Mouse (Mus musculus) limb, embryonic 10.5 days (tissue): ENCODE results near the gene Gipc2. TPM values are rescaled to one million over a fixed set of nuclear protein-coding genes. Genes with fewer than 3 reads are reported as not detected.

Experiments used
- DNase-seq: peaks from one replicate; pipeline ENCODE4 v3.0.0-alpha.2; 2017; ENCODE audit warnings: low spot score
- H3K27ac ChIP-seq: fragments of 300-500 bp; sonication (generic); 2 replicates; pipeline ENCODE4 v1.5.1; 2016; ENCODE audit warnings: mild to moderate bottlenecking
- H3K27me3 ChIP-seq: fragments of 300-500 bp; sonication (generic); 2 replicates; pipeline ENCODE4 v1.6.1; 2016; ENCODE audit warnings: low read depth, mild to moderate bottlenecking; ENCODE audit not compliant: poor library complexity, severe bottlenecking
- H3K36me3 ChIP-seq: fragments of 300-500 bp; sonication (generic); 2 replicates; pipeline ENCODE4 v1.6.1; 2016; ENCODE audit warnings: mild to moderate bottlenecking, moderate library complexity
- H3K4me1 ChIP-seq: fragments of 300-500 bp; sonication (generic); 2 replicates; pipeline ENCODE4 v1.6.1; 2016
- H3K4me3 ChIP-seq: fragments of 300-500 bp; sonication (generic); 2 replicates; pipeline ENCODE4 v1.5.1; 2016; ENCODE audit warnings: mild to moderate bottlenecking, moderate library complexity
- H3K9me3 ChIP-seq: fragments of 300-500 bp; sonication (generic); replicated peaks from 2 replicates; pipeline ENCODE4 v1.6.1; 2016; ENCODE audit warnings: mild to moderate bottlenecking
- WGBS: fragments of 180-500 bp; shearing (Covaris S2); methylation state at CpG from one replicate; pipeline ENCODE4 v1.1.7; 2016; 5-methylcytosine and 5-hydroxymethylcytosine counted together
- polyA plus RNA-seq: library from polyadenylated mRNA; unstranded; fragments of >200 nt; fragmentation: Nextera tagmentation; extraction: Ambion mirVana; gene quantifications from 2 replicates; pipeline ENCODE4 v1.2.1, GENCODE M21; 2016

Gene Gipc2
- polyA plus RNA-seq, 1 experiment from 2014 or later, result 2.1 TPM

GRCm38 (mm10) chr3:152106225-152107148 lies 59.5 kb downstream of the Gipc2 start:
- no peaks in the 10 kb centered on the region for H3K9me3 ChIP-seq
- no peaks in the 10 kb centered on the region for H3K36me3 ChIP-seq
- no peak overlapping the region for H3K27ac ChIP-seq
- H3K4me1 ChIP-seq, result peaks cover 55% of the 10 kb centered on the region
- no peak for DNase-seq
- H3K4me3 ChIP-seq, result peak overlapping the region; percentile 53
- H3K27me3 ChIP-seq, result peaks cover 25% of the 10 kb centered on the region
- WGBS, result 2% methylated on average over 28 of the region's 28 CpGs

GRCm38 (mm10) chr3:152105341-152105740 lies 60.7 kb downstream of the Gipc2 start:
- Histone ChIP-seq H3K27ac (no peak overlapping the region), H3K9me3 (no peaks in the 10 kb centered on the region), H3K27me3 (peaks cover 25% of the 10 kb centered on the region), H3K4me3 (peak overlapping the region; percentile 37), H3K36me3 (no peaks in the 10 kb centered on the region), H3K4me1 (peaks cover 48% of the 10 kb centered on the region)
- DNase-seq, result peak; percentile 86
- 4% methylated on average over 14 of the region's 14 CpGs for WGBS

- H3K4me3 ChIP-seq, result no peak overlapping the region
- H3K9me3 ChIP-seq, result no peaks in the 10 kb centered on the region
- no peaks in the 10 kb centered on the region for H3K36me3 ChIP-seq
- no peak for DNase-seq
- H3K27me3 ChIP-seq, result peaks cover 25% of the 10 kb centered on the region
- peaks cover 40% of the 10 kb centered on the region for H3K4me1 ChIP-seq
- no peak overlapping the region for H3K27ac ChIP-seq
- 92% methylated on average over 4 of the region's 4 CpGs for WGBS
Measured at GRCm38 (mm10) chr3:152103381-152103780, 62.6 kb downstream of the Gipc2 start.

GRCm38 (mm10) chr3:152101459-152101858 lies 64.6 kb downstream of the Gipc2 start:
- DNase-seq, result no peak
- Histone ChIP-seq H3K9me3 (no peaks in the 10 kb centered on the region), H3K4me1 (peaks cover 21% of the 10 kb centered on the region), H3K27me3 (peaks cover 20% of the 10 kb centered on the region), H3K27ac (no peak overlapping the region), H3K4me3 (no peak overlapping the region), H3K36me3 (no peaks in the 10 kb centered on the region)
- WGBS, result 95% methylated on average over 7 of the region's 7 CpGs

GRCm38 (mm10) chr3:152100119-152100818 lies 65.8 kb downstream of the Gipc2 start:
- DNase-seq, result no peak
- H3K36me3 ChIP-seq, result no peaks in the 10 kb centered on the region
- H3K4me3 ChIP-seq, result peak overlapping the region; percentile 7; the same call in 1 of the 2 replicates
- WGBS, result 40% methylated on average over 11 of the region's 11 CpGs
- H3K27me3 ChIP-seq, result peaks cover 8% of the 10 kb centered on the region
- no peaks in the 10 kb centered on the region for H3K9me3 ChIP-seq
- H3K27ac ChIP-seq, result no peak overlapping the region
- peaks cover 10% of the 10 kb centered on the region for H3K4me1 ChIP-seq

- no peaks in the 10 kb centered on the region for H3K9me3 ChIP-seq
- 0 out of 2 replicates have a peak, but pooled peaks cover 5% of the 10 kb centered on the region for H3K27me3 ChIP-seq
- DNase-seq, result no peak
- no peaks in the 10 kb centered on the region for H3K36me3 ChIP-seq
- WGBS, result 15% methylated on average over 3 of the region's 3 CpGs
- H3K27ac ChIP-seq, result no peak overlapping the region
- H3K4me1 ChIP-seq, result peaks cover 11% of the 10 kb centered on the region
- H3K4me3 ChIP-seq, result no peak overlapping the region
Measured at GRCm38 (mm10) chr3:152095030-152095429, 71.0 kb downstream of the Gipc2 start.

GRCm38 (mm10) chr3:152092385-152093057 lies 73.5 kb downstream of the Gipc2 start:
- no peaks in the 10 kb centered on the region for H3K9me3 ChIP-seq

GRCm38 (mm10) chr3:152089178-152089577 lies 76.9 kb downstream of the Gipc2 start:
- Histone ChIP-seq H3K4me3 (no peak overlapping the region), H3K27ac (no peak overlapping the region), H3K27me3 (0 out of 2 replicates have a peak, but pooled peaks cover under 1% of the 10 kb centered on the region), H3K4me1 (peaks cover 10% of the 10 kb centered on the region; the same call in 1 of the 2 replicates), H3K9me3 (no peaks in the 10 kb centered on the region), H3K36me3 (no peaks in the 10 kb centered on the region)
- peak; percentile 66 for DNase-seq
- 5% methylated on average over 4 of the region's 4 CpGs for WGBS

More at GRCm38 (mm10) chr3:152092385-152093057, 73.5 kb downstream of the Gipc2 start:
- 0 out of 2 replicates have a peak, but pooled peaks cover 5% of the 10 kb centered on the region for H3K27me3 ChIP-seq
- H3K36me3 ChIP-seq, result no peaks in the 10 kb centered on the region
- no peak overlapping the region for H3K27ac ChIP-seq
- H3K4me1 ChIP-seq, result peaks cover 10% of the 10 kb centered on the region; the same call in 1 of the 2 replicates
- WGBS, result 55% methylated on average over 34 of the region's 34 CpGs
- peak overlapping the region; percentile 42 for H3K4me3 ChIP-seq
- peak; percentile 27 for DNase-seq

GRCm38 (mm10) chr3:152081381-152081780 lies 84.6 kb downstream of the Gipc2 start:
- no peaks in the 10 kb centered on the region for H3K36me3 ChIP-seq
- no peak overlapping the region for H3K27ac ChIP-seq
- no peak for DNase-seq
- no peaks in the 10 kb centered on the region for H3K9me3 ChIP-seq
- H3K4me1 ChIP-seq, result 0 out of 2 replicates have a peak, but pooled peaks cover under 1% of the 10 kb centered on the region
- H3K27me3 ChIP-seq, result no peaks in the 10 kb centered on the region
- WGBS, result 96% methylated on average over 3 of the region's 3 CpGs
- no peak overlapping the region for H3K4me3 ChIP-seq

- Histone ChIP-seq H3K4me1 (peaks cover 16% of the 10 kb centered on the region), H3K4me3 (no peak overlapping the region), H3K9me3 (no peaks in the 10 kb centered on the region), H3K27me3 (no peaks in the 10 kb centered on the region), H3K36me3 (no peaks in the 10 kb centered on the region), H3K27ac (peak overlapping the region; percentile 30; the same call in 1 of the 2 replicates)
- 86% methylated on average over 7 of the region's 7 CpGs for WGBS
- no peak for DNase-seq
Measured at GRCm38 (mm10) chr3:152076088-152076487, 89.9 kb downstream of the Gipc2 start.

- H3K4me1 ChIP-seq, result peaks cover 9% of the 10 kb centered on the region
- H3K27ac ChIP-seq, result no peak overlapping the region
- H3K27me3 ChIP-seq, result peaks cover 18% of the 10 kb centered on the region; the same call in 1 of the 2 replicates
- H3K36me3 ChIP-seq, result no peaks in the 10 kb centered on the region
- WGBS, result 84% methylated on average over 2 of the region's 2 CpGs
- DNase-seq, result no peak
- H3K9me3 ChIP-seq, result no peaks in the 10 kb centered on the region
- H3K4me3 ChIP-seq, result no peak overlapping the region
Measured at GRCm38 (mm10) chr3:152069001-152069400, 97.0 kb downstream of the Gipc2 start.

- no peaks in the 10 kb centered on the region for H3K36me3 ChIP-seq
Measured at GRCm38 (mm10) chr3:152068311-152068710, 97.7 kb downstream of the Gipc2 start.

More at GRCm38 (mm10) chr3:152068311-152068710, 97.7 kb downstream of the Gipc2 start:
- Histone ChIP-seq H3K9me3 (no peaks in the 10 kb centered on the region), H3K4me1 (peaks cover 9% of the 10 kb centered on the region), H3K4me3 (no peak overlapping the region), H3K27me3 (peaks cover 18% of the 10 kb centered on the region; the same call in 1 of the 2 replicates), H3K27ac (no peak overlapping the region)
- 100% methylated on average over 1 of the region's 1 CpGs for WGBS
- no peak for DNase-seq
